Mouse (Mus musculus): ENCODE measurements around the gene Ints5.
A peak's percentile ranks its signal among the peaks of the same experiment; 100 is the strongest.

The Ints5 gene

DNA sequence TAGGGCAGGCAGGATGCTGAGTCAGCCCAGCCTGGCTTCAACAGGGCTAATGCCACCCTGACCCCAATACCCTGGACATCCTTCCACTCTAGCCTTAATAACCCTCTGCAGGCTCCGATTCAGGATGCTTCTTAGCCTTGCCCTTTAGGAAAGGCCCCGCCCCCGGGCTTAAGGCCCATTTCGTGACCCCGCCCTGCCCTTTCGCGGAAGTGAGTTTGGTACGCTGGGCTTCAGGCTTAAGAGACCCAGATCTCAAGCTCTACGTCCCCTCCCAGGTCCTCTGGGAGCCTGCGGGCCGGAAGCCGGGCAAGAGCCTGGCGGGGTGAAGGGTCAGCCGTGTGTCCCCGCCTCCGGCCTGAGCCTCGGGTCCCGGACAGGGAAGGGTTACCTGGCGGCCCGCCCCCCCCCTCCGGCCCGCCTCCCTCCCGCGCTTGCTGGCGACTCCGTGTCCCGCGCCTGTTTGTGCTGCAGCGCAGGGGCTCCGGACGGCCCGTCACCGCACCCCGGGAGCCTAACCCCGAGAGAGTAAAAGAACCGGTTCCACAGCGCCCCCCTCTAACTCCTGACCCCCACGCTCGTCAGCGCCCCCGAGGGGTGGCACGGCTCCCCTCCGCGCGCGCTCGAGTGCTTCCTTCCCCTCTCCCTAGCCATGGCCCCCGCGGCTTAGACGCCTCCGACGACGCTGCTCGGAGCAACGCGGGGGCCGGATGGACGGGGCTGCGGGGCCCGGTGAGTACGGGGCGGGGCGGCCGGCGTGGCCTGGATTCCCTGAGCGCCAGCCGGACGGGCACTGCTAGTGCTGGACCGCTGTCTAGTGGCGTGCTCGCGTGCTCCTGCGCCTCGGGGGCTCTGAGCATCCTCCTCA, 36.7 kb downstream of the Ints5 start, which contains the start of the genes Rom1 and Eml3:
Gene Rom1, minus strand, starts transcription at position 133 of the 865 bp plus-strand sequence.
Gene Eml3, plus strand, starts transcription at position 329 of the 865 bp plus-strand sequence.
- Histone ChIP-seq H3K27me3 (ENCODE audit: control insufficient read depth, insufficient read depth, low read length, poor library complexity, severe bottlenecking) (no peaks in the 10 kb centered on the region), H3K36me3 (ENCODE audit: control insufficient read depth, insufficient read depth, low read length, poor library complexity, severe bottlenecking) (peaks cover 6% of the 10 kb centered on the region)
- peak; percentile 83 for DNase-seq (ENCODE audit: low read depth, low spot score)

GRCm38 (mm10) chr19:8930117-8930516, 37.3 kb downstream of the Ints5 start:
- Histone ChIP-seq H3K27me3 (ENCODE audit: control insufficient read depth, insufficient read depth, low read length, poor library complexity, severe bottlenecking) (no peaks in the 10 kb centered on the region), H3K36me3 (ENCODE audit: control insufficient read depth, insufficient read depth, low read length, poor library complexity, severe bottlenecking) (peaks cover 10% of the 10 kb centered on the region)
- DNase-seq (ENCODE audit: low read depth, low spot score) = no peak

DNA sequence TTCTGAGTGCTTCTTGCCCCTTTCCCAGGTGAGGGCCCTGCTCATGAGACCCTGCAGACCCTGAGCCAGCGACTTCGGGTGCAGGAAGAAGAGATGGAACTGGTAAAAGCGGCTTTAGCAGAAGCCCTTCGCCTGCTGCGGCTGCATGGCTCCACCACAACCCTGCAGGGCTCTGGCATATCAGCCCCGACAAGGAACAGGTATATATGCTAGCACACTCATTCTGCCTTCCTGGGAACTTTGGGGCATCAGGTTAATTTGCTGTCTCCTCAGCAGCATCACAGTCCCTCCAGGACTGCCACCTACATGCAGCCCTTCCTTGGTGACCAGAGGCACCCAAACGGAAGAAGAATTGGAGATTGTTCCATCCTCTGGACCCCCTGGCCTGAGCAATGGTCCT, 38.0 kb downstream of the Ints5 start:
- no peak for DNase-seq (ENCODE audit: low read depth, low spot score)
- H3K36me3 ChIP-seq (ENCODE audit: control insufficient read depth, insufficient read depth, low read length, poor library complexity, severe bottlenecking) = peaks cover 12% of the 10 kb centered on the region
- no peaks in the 10 kb centered on the region for H3K27me3 ChIP-seq (ENCODE audit: control insufficient read depth, insufficient read depth, low read length, poor library complexity, severe bottlenecking)

DNA sequence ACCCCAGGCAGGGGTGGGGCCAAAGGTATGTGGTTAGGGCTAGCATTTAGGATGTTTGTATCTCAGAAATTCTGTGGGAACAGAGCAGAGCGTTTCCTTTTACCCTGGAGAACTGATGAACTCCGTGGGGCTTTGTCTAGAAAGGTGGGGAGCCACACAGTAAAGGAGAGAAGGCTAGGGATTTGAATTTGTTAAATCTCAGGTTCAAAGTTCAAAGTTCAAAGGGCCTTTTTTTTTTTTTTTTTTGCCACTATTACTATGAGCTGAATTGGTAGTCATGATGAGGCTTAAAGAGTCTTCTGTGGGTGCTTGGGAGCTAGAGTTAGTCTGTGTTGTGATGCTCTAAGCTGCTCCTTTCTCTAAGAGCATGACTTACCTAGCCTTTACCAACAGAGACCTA, 43.9 kb downstream of the Ints5 start:
- Histone ChIP-seq H3K27me3 (ENCODE audit: control insufficient read depth, insufficient read depth, low read length, poor library complexity, severe bottlenecking) (no peaks in the 10 kb centered on the region), H3K36me3 (ENCODE audit: control insufficient read depth, insufficient read depth, low read length, poor library complexity, severe bottlenecking) (peaks cover 13% of the 10 kb centered on the region)
- DNase-seq (ENCODE audit: low read depth, low spot score) = no peak

DNA sequence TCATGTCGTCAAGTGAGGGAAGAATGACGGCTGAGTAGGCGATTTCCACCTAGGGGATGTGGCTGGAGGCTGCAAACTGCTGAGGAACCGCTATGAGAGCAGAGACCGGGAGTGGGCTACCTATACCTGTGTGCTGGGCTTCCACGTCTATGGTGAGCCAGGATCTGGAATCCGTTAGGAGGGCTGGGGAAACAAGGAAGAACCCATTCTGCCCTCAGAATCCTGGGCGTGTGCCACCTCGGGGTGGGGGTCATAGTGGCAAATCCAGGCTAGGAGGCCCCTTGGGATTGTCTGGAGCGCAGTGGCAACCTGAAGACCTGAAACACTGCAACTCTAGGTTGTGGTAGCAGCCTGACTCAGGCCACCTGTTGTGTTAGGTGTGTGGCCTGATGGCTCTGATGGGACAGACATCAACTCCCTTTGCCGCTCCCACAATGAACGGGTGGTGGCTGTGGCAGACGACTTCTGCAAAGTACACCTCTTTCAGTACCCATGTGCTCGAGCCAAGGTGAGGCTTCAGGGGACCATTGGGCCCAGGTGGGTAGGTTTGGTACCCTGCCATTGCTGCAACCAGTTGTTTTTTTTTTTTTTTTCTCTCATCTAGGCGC, 47.8 kb downstream of the Ints5 start:
- Histone ChIP-seq H3K27me3 (ENCODE audit: control insufficient read depth, insufficient read depth, low read length, poor library complexity, severe bottlenecking) (no peaks in the 10 kb centered on the region), H3K36me3 (ENCODE audit: control insufficient read depth, insufficient read depth, low read length, poor library complexity, severe bottlenecking) (peaks cover 9% of the 10 kb centered on the region)
- DNase-seq (ENCODE audit: low read depth, low spot score) = no peak

GRCm38 (mm10) chr19:8941136-8941514, 48.3 kb downstream of the Ints5 start:
- peaks cover 9% of the 10 kb centered on the region for H3K36me3 ChIP-seq (ENCODE audit: control insufficient read depth, insufficient read depth, low read length, poor library complexity, severe bottlenecking)
- H3K27me3 ChIP-seq (ENCODE audit: control insufficient read depth, insufficient read depth, low read length, poor library complexity, severe bottlenecking) = no peaks in the 10 kb centered on the region
- no peak for DNase-seq (ENCODE audit: low read depth, low spot score)

DNA sequence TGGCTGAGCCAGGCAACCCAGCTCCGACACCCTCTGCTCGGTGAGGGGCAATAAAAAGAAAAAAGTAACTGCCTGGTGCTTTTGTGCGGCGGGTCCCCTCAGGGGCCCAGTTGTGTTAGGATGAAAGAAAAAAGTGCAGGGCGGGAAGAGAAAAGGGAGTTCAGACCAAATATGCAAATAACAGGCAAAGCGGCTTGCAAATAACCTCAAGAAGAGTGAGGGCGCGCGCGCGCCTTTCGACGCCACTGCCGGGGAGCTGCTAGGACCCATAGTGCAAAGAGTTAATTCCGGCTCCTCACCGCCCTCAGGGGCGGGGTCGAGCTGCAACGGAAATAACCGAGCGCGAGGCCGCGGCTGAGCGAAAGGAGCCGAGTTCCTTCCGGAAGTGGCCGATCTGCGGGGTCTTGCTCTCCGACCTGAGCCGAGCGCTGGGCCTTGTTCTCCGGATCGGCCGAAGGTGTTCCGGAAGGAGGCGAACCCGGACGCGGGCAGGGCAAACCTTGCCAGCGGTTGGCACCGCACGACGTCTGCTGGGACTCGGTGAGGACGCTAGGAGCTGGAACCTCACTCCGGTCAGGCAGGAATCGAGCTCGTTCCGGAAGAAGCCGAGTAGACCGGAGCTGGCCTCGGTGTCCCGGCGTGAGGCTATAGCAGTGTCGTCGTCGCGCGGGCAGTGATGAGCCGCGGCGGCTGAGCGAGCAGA, 48.9 kb downstream of the Ints5 start, which contains the start of gene Mta2:
Gene Mta2, plus strand, starts transcription at position 361 of the 703 bp plus-strand sequence.
- H3K27me3 ChIP-seq (ENCODE audit: control insufficient read depth, insufficient read depth, low read length, poor library complexity, severe bottlenecking) = no peaks in the 10 kb centered on the region
- DNase-seq (ENCODE audit: low read depth, low spot score) = peak; percentile 98
- peaks cover 9% of the 10 kb centered on the region for H3K36me3 ChIP-seq (ENCODE audit: control insufficient read depth, insufficient read depth, low read length, poor library complexity, severe bottlenecking)

GRCm38 (mm10) chr19:8942276-8942964, 49.6 kb downstream of the Ints5 start:
- Histone ChIP-seq H3K27me3 (ENCODE audit: control insufficient read depth, insufficient read depth, low read length, poor library complexity, severe bottlenecking) (no peaks in the 10 kb centered on the region), H3K36me3 (ENCODE audit: control insufficient read depth, insufficient read depth, low read length, poor library complexity, severe bottlenecking) (peaks cover 12% of the 10 kb centered on the region)
- peak; percentile 68 for DNase-seq (ENCODE audit: low read depth, low spot score)

- DNase-seq (ENCODE audit: low read depth, low spot score) = no peak
- peaks cover 18% of the 10 kb centered on the region for H3K36me3 ChIP-seq (ENCODE audit: control insufficient read depth, insufficient read depth, low read length, poor library complexity, severe bottlenecking)
- H3K27me3 ChIP-seq (ENCODE audit: control insufficient read depth, insufficient read depth, low read length, poor library complexity, severe bottlenecking) = no peaks in the 10 kb centered on the region
These were observed 50.2 kb downstream of the Ints5 start for GRCm38 (mm10) chr19:8943047-8943446.

GRCm38 (mm10) chr19:8944062-8944461, 51.3 kb downstream of the Ints5 start:
- DNase-seq (ENCODE audit: low read depth, low spot score) = no peak
- H3K27me3 ChIP-seq (ENCODE audit: control insufficient read depth, insufficient read depth, low read length, poor library complexity, severe bottlenecking) = no peaks in the 10 kb centered on the region
- H3K36me3 ChIP-seq (ENCODE audit: control insufficient read depth, insufficient read depth, low read length, poor library complexity, severe bottlenecking) = peaks cover 19% of the 10 kb centered on the region

DNA sequence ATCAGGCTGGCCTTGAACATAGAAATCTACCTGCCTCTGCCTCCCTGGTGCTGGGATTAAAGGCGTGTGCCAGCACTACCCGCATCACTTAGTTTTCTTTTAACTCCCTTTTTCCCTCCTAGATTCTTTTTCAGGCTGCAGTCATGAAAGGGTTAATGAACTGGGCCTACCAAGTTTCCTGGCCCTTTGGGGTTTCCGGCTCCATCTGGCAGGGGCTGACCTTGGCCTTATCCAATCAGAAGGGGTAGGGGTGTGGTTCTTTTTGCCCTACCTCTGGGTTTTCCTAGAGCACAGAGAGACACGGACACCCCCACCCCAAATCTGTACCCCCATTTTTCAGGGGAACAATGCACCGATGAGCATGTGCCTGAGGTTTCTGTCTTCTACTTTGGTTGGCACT, 51.9 kb downstream of the Ints5 start:
- Histone ChIP-seq H3K36me3 (ENCODE audit: control insufficient read depth, insufficient read depth, low read length, poor library complexity, severe bottlenecking) (peaks cover 19% of the 10 kb centered on the region), H3K27me3 (ENCODE audit: control insufficient read depth, insufficient read depth, low read length, poor library complexity, severe bottlenecking) (no peaks in the 10 kb centered on the region)
- peak; percentile 48 for DNase-seq (ENCODE audit: low read depth, low spot score)

GRCm38 (mm10) chr19:8945251-8945650, 52.4 kb downstream of the Ints5 start:
- Histone ChIP-seq H3K36me3 (ENCODE audit: control insufficient read depth, insufficient read depth, low read length, poor library complexity, severe bottlenecking) (peaks cover 19% of the 10 kb centered on the region), H3K27me3 (ENCODE audit: control insufficient read depth, insufficient read depth, low read length, poor library complexity, severe bottlenecking) (no peaks in the 10 kb centered on the region)
- no peak for DNase-seq (ENCODE audit: low read depth, low spot score)

DNA sequence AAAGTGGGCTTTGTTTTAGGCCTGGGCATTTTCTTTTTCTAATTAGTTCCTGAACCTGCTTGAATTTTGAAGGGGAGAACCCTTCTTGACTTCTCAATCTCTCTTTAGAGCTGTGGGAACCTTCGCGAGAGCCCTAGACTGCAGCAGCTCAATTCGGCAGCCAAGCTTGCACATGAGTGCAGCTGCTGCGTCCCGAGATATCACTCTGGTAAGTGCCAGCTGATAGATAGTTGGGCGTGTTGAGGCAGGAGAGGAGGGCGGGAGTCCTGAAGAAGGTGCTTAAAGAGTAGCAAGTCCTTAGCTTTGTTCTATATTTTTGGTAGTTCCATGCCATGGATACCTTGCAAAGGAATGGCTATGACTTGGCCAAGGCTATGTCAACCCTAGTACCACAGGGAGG, 54.1 kb downstream of the Ints5 start:
- no peaks in the 10 kb centered on the region for H3K27me3 ChIP-seq (ENCODE audit: control insufficient read depth, insufficient read depth, low read length, poor library complexity, severe bottlenecking)

More for the DNA sequence above, 54.1 kb downstream of the Ints5 start:
- no peak for DNase-seq (ENCODE audit: low read depth, low spot score)
- peaks cover 32% of the 10 kb centered on the region for H3K36me3 ChIP-seq (ENCODE audit: control insufficient read depth, insufficient read depth, low read length, poor library complexity, severe bottlenecking)
